Mouse (Mus musculus) lung, adult 2 months (tissue): Measurements from ENCODE around the gene Atp6v0e.

Experiments used
- CTCF ChIP-seq: fragments of 200-500 bp; IDR thresholded peaks from 2 replicates; pipeline ENCODE4 v1.5.1; 2011; ENCODE audit warnings: mild to moderate bottlenecking, low read length, control low read depth; ENCODE audit not compliant: insufficient read depth
- POLR2A ChIP-seq: fragments of 200-500 bp; IDR thresholded peaks from 2 replicates; pipeline ENCODE4 v1.6.1; 2011; ENCODE audit warnings: low read depth, mild to moderate bottlenecking, control low read depth, low read length, borderline replicate concordance; ENCODE audit errors: extremely low read depth

DNA sequence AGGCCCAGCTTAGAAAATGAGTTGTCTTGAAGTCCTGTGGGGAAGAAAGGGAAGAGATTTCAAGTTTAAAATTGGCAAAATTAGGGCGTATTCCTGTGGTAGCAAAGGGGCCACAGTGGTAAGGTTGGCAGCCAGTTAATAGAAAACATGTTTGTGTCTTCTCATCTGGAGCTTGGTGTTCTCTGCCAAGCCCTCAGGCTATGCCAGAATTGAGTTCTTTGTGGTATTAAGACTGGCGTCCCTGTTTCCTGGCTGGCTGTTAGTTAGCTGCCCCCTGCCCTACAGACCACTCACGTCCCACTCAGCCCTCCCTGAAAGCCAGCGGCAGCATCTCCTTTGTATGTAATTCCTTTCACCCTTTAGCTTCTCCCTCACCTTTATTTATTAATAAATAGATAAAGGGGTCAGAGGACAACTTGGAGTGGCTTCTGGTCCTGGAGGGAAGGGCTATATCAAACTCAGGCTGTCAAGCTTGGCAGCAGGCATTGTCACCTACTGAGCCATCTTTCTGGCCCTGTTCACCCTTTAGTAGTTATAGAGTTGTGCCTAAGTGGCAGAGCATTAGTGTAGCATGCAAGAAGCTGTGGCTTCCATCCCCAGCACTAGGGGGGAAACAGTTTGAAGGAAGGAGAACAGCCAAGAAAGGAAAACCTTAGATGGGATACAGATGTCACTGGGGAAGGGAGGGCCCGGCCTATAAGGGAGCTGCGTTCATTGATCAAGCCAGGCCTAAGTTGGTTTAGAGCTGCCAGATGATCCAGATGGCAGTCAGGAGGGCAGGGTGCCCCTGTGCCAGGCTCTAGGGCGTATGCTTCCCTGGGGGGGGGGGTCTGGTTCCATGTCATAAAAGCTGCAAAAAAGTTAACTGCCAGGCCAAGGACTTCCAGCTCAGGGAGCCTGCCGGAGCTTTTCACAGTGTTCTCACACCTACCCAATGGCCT, 26.0 kb downstream of the Atp6v0e start:
- TF ChIP-seq POLR2A (no peak), CTCF (no peak)
